Mouse (Mus musculus): Measurements from ENCODE around the gene Nfkbie.

Nfkbie gene

GRCm38 (mm10) chr17:45544001-45544872 is 11.3 kb upstream of the Nfkbie start:
- DNase-seq = no peak

GRCm38 (mm10) chr17:45544873-45545277 is 10.6 kb upstream of the Nfkbie start:
- DNase-seq = no peak

GRCm38 (mm10) chr17:45545278-45545961 is 10.1 kb upstream of the Nfkbie start:
- DNase-seq = no peak

GRCm38 (mm10) chr17:45546941-45547340 is 8.6 kb upstream of the Nfkbie start:
- DNase-seq = no peak

- DNase-seq = no peak
Observed at GRCm38 (mm10) chr17:45547461-45548190, 7.9 kb upstream of the Nfkbie start.

- no peak for DNase-seq
Observed at GRCm38 (mm10) chr17:45548541-45549512, 6.7 kb upstream of the Nfkbie start.

GRCm38 (mm10) chr17:45549617-45550181 is 5.8 kb upstream of the Nfkbie start, which contains the start of gene Tmem151b:
Tmem151b (minus strand) TSS chr17:45549677.
- DNase-seq = no peak

- no peak for DNase-seq
Observed at GRCm38 (mm10) chr17:45550253-45550652, 5.2 kb upstream of the Nfkbie start.

GRCm38 (mm10) chr17:45551249-45551796 is 4.2 kb upstream of the Nfkbie start:
- no peak for DNase-seq

GRCm38 (mm10) chr17:45551816-45552451 is 3.6 kb upstream of the Nfkbie start:
- peak; percentile 74 to 78 for DNase-seq

GRCm38 (mm10) chr17:45553065-45553464 is 2.4 kb upstream of the Nfkbie start:
- DNase-seq = no peak

- no peak for DNase-seq
Observed at GRCm38 (mm10) chr17:45554420-45554819, 1.1 kb upstream of the Nfkbie start.

GRCm38 (mm10) chr17:45556107-45556489 is 595 bp downstream of the Nfkbie start:
- no peak for DNase-seq

GRCm38 (mm10) chr17:45556514-45557245 is 1.2 kb downstream of the Nfkbie start:
- no peak for DNase-seq

GRCm38 (mm10) chr17:45557246-45557824 is 1.8 kb downstream of the Nfkbie start:
- DNase-seq = no peak

- no peak for DNase-seq
Observed at GRCm38 (mm10) chr17:45557998-45558862, 2.7 kb downstream of the Nfkbie start.

GRCm38 (mm10) chr17:45559732-45560525 is 4.4 kb downstream of the Nfkbie start:
- DNase-seq = no peak

GRCm38 (mm10) chr17:45563216-45563615 is 7.7 kb downstream of the Nfkbie start:
- DNase-seq = no peak

Data from lung, adult 18-20 months (tissue).